Mouse (Mus musculus) MEL (cell line): ENCODE measurements at regions not wholly inside any gene's neighbourhood (a gene's known extent, or its start where the extent isn't known, plus 50 kb on each side); places are given as distances from the start of the nearest gene placed in this dataset.

Experiments
- DNase-seq: peaks from one replicate; pipeline ENCODE4 v3.0.0; 2011; ENCODE audit warnings: low read depth, low spot score
- H3K27ac ChIP-seq: 2 replicates; pipeline ENCODE4 v1.5.1; 2012; ENCODE audit warnings: low read depth, mild to moderate bottlenecking, control low read depth, low read length, moderate library complexity; ENCODE audit not compliant: control insufficient read depth
- H3K27me3 ChIP-seq, 2 experiments: fragments of 150-350 bp in 1 of 2; sonication (generic) in 1 of 2; 2 replicates each; pipeline ENCODE4 v1.6.1; 2012; ENCODE audit warnings: low read length in 2 of 2, mild to moderate bottlenecking in 2 of 2, improper control_type of control experiment in 1 of 2, moderate library complexity in 1 of 2; ENCODE audit not compliant: insufficient read depth in 2 of 2, control insufficient read depth in 1 of 2
- H3K36me3 ChIP-seq, 2 experiments: 2 replicates each; pipeline ENCODE4 v1.6.1; 2012 to 2014; ENCODE audit warnings: low read length in 2 of 2, improper control_type of control experiment in 1 of 2, inconsistent platforms in 1 of 2, mild to moderate bottlenecking in 1 of 2; ENCODE audit not compliant: insufficient read depth in 2 of 2, control insufficient read depth in 1 of 2
- H3K4me1 ChIP-seq, 2 experiments: fragments of 150-350 bp in 1 of 2; sonication (generic) in 1 of 2; 2 replicates each; pipeline ENCODE4 v1.6.1; 2012; ENCODE audit warnings: low read length in 2 of 2, improper control_type of control experiment in 1 of 2, mild to moderate bottlenecking in 1 of 2; ENCODE audit not compliant: insufficient read depth in 2 of 2, control insufficient read depth in 1 of 2
- H3K4me3 ChIP-seq, 2 experiments: fragments of 150-350 bp in 1 of 2; sonication (generic) in 1 of 2; 2 replicates each; pipeline ENCODE4 v1.5.1; 2012; ENCODE audit warnings: low read depth in 2 of 2, low read length in 2 of 2, mild to moderate bottlenecking in 2 of 2, moderate library complexity in 2 of 2, control low read depth in 1 of 2, improper control_type of control experiment in 1 of 2; ENCODE audit not compliant: control insufficient read depth in 1 of 2, insufficient read depth in 1 of 2
- H3K79me2 ChIP-seq: 2 replicates; pipeline ENCODE4 v1.6.1; 2012; ENCODE audit warnings: mild to moderate bottlenecking, low read length, moderate library complexity; ENCODE audit not compliant: control insufficient read depth, poor library complexity, insufficient read depth
- H3K9ac ChIP-seq: 2 replicates; pipeline ENCODE4 v1.6.1; 2012; ENCODE audit warnings: low read depth, mild to moderate bottlenecking, control low read depth, low read length, moderate library complexity; ENCODE audit not compliant: control insufficient read depth, poor library complexity, severe bottlenecking
- H3K9me3 ChIP-seq: fragments of 150-350 bp; sonication (generic); replicated peaks from 2 replicates; pipeline ENCODE4 v1.6.1; 2012; ENCODE audit warnings: mild to moderate bottlenecking, low read length, improper control_type of control experiment, moderate library complexity; ENCODE audit not compliant: insufficient read depth
- BHLHE40 ChIP-seq: IDR thresholded peaks from 2 replicates; pipeline ENCODE4 v1.6.1; 2012; ENCODE audit warnings: low read depth, mild to moderate bottlenecking, inconsistent platforms, low read length, improper control_type of control experiment, borderline replicate concordance
- CHD1 ChIP-seq: IDR thresholded peaks from 2 replicates; pipeline ENCODE4 v1.6.1; 2012; ENCODE audit warnings: low read depth, mild to moderate bottlenecking, inconsistent platforms, low read length, improper control_type of control experiment
- CTCF ChIP-seq, 3 experiments: IDR thresholded peaks in 2 of 3; conservative IDR thresholded peaks in 1 of 3; 2 replicates each; pipeline ENCODE4 v1.5.1; 2011 to 2012; ENCODE audit warnings: low read length in 3 of 3, low read depth in 2 of 3, mild to moderate bottlenecking in 2 of 3, improper control_type of control experiment in 1 of 3, inconsistent platforms in 1 of 3, mixed read lengths in 1 of 3, moderate library complexity in 1 of 3; ENCODE audit not compliant: control insufficient read depth in 1 of 3, insufficient read depth in 1 of 3, poor library complexity in 1 of 3, severe bottlenecking in 1 of 3
- E2F4 ChIP-seq: IDR thresholded peaks from 2 replicates; pipeline ENCODE4 v1.6.1; 2011; ENCODE audit warnings: low read depth, low read length, improper control_type of control experiment, borderline replicate concordance
- EP300 ChIP-seq, 2 experiments: IDR thresholded peaks; 2 replicates each; pipeline ENCODE4 v1.6.1; 2011; ENCODE audit warnings: improper control_type of control experiment in 2 of 2, low read length in 2 of 2, low read depth in 1 of 2, mild to moderate bottlenecking in 1 of 2
- HCFC1 ChIP-seq: IDR thresholded peaks from 2 replicates; pipeline ENCODE4 v1.6.1; 2012; ENCODE audit warnings: low read depth, mild to moderate bottlenecking, inconsistent platforms, low read length, improper control_type of control experiment, moderate library complexity
- KAT2A ChIP-seq: conservative IDR thresholded peaks from 2 replicates; pipeline ENCODE4 v1.6.1; 2012; ENCODE audit warnings: low read depth, low read length, improper control_type of control experiment, inconsistent platforms
- MAZ ChIP-seq: IDR thresholded peaks from 2 replicates; pipeline ENCODE4 v1.6.1; 2012; ENCODE audit warnings: low read depth, mild to moderate bottlenecking, inconsistent platforms, low read length, improper control_type of control experiment
- MXI1 ChIP-seq: IDR thresholded peaks from 2 replicates; pipeline ENCODE4 v1.6.1; 2011; ENCODE audit warnings: mild to moderate bottlenecking, low read depth, low read length, improper control_type of control experiment
- POLR2AphosphoS5 ChIP-seq: IDR thresholded peaks from 2 replicates; pipeline ENCODE4 v1.6.1; 2012; ENCODE audit warnings: low read depth, borderline replicate concordance, mild to moderate bottlenecking, inconsistent platforms, low read length, moderate library complexity, mixed read lengths
- RCOR1 ChIP-seq: IDR thresholded peaks from 2 replicates; pipeline ENCODE4 v1.6.1; 2012; ENCODE audit warnings: low read depth, mild to moderate bottlenecking, inconsistent platforms, low read length, improper control_type of control experiment
- SMC3 ChIP-seq: IDR thresholded peaks from 2 replicates; pipeline ENCODE4 v1.6.1; 2011; ENCODE audit warnings: low read depth, low read length, improper control_type of control experiment
- TBP ChIP-seq: IDR thresholded peaks from 2 replicates; pipeline ENCODE4 v1.8.0; 2011; ENCODE audit warnings: low read depth, low read length, improper control_type of control experiment
- TCF12 ChIP-seq: IDR thresholded peaks from 2 replicates; pipeline ENCODE4 v1.6.1; 2014; ENCODE audit warnings: low read depth, mild to moderate bottlenecking, inconsistent platforms, low read length, improper control_type of control experiment, moderate library complexity
- USF1 ChIP-seq: IDR thresholded peaks from 2 replicates; pipeline ENCODE4 v1.6.1; 2014; ENCODE audit warnings: low read depth, mild to moderate bottlenecking, inconsistent platforms, low read length, improper control_type of control experiment, moderate library complexity
- ZKSCAN1 ChIP-seq: IDR thresholded peaks from 2 replicates; pipeline ENCODE4 v1.6.1; 2012; ENCODE audit warnings: low read depth, mild to moderate bottlenecking, inconsistent platforms, low read length, improper control_type of control experiment, moderate library complexity
- ZNF384 ChIP-seq: IDR thresholded peaks from 2 replicates; pipeline ENCODE4 v1.6.1; 2012; ENCODE audit warnings: low read depth, mild to moderate bottlenecking, inconsistent platforms, low read length, improper control_type of control experiment

DNA sequence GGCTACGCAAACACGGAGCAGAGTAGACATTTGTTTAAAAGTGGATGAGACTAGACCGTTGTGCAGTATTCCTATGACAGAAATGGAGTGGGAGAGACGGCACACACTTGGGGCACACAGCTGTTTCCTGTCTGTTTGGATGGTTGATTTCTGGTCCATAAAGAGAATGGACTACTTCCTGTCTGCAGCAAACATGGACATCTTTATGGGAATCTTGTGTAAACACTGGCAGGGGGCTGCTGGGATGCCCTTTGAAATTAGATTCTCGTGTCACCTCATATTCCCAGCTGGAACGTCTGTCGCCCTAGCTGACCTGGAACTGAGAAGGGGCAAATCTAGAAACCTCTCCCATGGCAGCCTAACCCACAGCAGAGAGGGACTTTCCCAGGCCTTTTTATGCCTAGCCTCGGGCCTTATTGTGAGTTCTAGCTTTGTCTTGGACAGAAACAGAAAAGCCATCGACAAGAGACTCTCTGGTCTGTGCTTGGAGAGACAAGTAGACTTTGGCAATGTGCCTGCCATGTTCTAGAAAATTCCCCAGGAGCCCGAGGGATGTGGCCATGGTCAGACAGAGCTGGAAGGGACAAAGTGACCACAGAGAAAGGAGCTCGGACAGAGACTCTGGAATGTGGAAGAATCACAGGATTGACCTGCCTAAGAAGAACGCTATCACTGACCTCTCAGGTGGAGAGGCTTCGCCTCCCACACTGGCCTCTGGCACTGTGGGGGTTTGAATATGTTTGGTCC is 107.5 kb downstream of the Mis18a start:
- no peak for DNase-seq
- TF ChIP-seq ZKSCAN1, result no peak

DNA sequence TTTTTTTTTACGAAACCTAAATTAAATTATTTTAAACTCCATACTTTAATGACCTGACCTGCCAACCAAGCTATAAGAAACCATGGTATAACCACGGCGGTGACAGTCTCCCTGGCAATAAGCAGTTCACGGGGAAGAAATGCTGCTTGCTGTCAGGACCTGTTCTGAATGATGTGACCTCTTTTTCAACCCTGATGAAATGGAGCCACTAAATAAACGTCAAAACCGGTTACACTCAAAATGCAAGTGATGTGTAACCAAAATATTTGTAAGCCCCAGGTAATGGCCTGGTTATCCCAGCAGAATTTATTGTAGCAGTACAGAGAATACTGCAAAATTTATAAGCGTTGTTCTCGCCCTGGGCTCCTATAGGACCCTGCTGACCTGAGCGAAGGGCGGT is 111.4 kb downstream of the Mis18a start:
- no peak for DNase-seq
- Histone ChIP-seq H3K9me3 (no peaks in the 10 kb centered on the region), H3K9ac (no peak overlapping the region), H3K27ac (no peak overlapping the region), H3K27me3 (no peaks in the 10 kb centered on the region; a peak in 1 of 4 replicates), H3K4me3 (no peak overlapping the region), H3K36me3 (no peaks in the 10 kb centered on the region), H3K4me1 (no peaks in the 10 kb centered on the region), H3K79me2 (no peaks in the 10 kb centered on the region)
- TF ChIP-seq ZNF384 (no peak), E2F4 (no peak), MXI1 (no peak), MAZ (no peak), TBP (no peak), HCFC1 (no peak), TCF12 (no peak), CTCF (IDR thresholded peaks at IDR 0.05 in 2 of 3, conservative IDR thresholded peaks at IDR 0.05 in 1 of 3; ENCODE audit: control insufficient read depth in 1 of 3, insufficient read depth in 1 of 3, low read depth in 2 of 3, low read length in 3 of 3, poor library complexity in 1 of 3, severe bottlenecking in 1 of 3) (no peak), CHD1 (no peak), EP300 (IDR thresholded peaks at IDR 0.05; ENCODE audit: low read depth in 1 of 2, low read length in 2 of 2) (no peak), USF1 (no peak), KAT2A (no peak), POLR2AphosphoS5 (no peak), BHLHE40 (no peak), SMC3 (no peak), RCOR1 (no peak)

More for the DNA sequence above, 107.5 kb downstream of the Mis18a start:
- no peak overlapping the region for H3K4me3 ChIP-seq
- H3K27ac ChIP-seq, result no peak overlapping the region
- H3K79me2 ChIP-seq, result no peaks in the 10 kb centered on the region
- no peak overlapping the region for H3K9ac ChIP-seq
- H3K4me1 ChIP-seq, result no peaks in the 10 kb centered on the region
- H3K36me3 ChIP-seq, result no peaks in the 10 kb centered on the region
- H3K9me3 ChIP-seq, result no peaks in the 10 kb centered on the region
- H3K27me3 ChIP-seq, result no peaks in the 10 kb centered on the region; a peak in 1 of 4 replicates
